Mouse (Mus musculus) lung, adult 2 months (tissue): ENCODE data around the gene Mapk7.

Source experiments
- CTCF ChIP-seq: fragments of 200-500 bp; IDR thresholded peaks from 2 replicates; pipeline ENCODE4 v1.5.1; 2011; ENCODE audit warnings: mild to moderate bottlenecking, low read length, control low read depth; ENCODE audit not compliant: insufficient read depth
- POLR2A ChIP-seq: fragments of 200-500 bp; IDR thresholded peaks from 2 replicates; pipeline ENCODE4 v1.6.1; 2011; ENCODE audit warnings: low read depth, mild to moderate bottlenecking, control low read depth, low read length, borderline replicate concordance; ENCODE audit errors: extremely low read depth

DNA sequence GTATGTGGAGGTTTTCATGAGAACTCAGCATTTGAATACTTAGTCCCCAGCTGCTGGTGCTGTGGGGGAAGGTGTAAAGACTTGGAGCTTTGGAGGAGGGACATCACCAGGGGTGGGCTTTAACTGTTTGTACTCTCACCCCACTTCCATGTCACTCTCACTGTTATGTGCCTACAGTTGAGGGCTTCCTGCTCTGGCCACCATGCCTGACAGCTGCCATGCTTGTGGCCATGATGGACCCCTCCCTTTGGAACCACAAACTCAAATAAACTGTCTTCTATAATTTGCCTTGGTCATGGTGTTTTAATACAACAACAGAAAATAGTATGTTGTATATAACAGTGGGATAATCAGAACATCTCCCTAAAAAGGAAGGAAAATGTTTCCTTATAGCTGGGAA, 23.3 kb downstream of the Mapk7 start:
- TF ChIP-seq POLR2A (no peak), CTCF (no peak)
